18 mouse cellular contexts compared by ENCODE assay signal in the genomic region with DNA sequence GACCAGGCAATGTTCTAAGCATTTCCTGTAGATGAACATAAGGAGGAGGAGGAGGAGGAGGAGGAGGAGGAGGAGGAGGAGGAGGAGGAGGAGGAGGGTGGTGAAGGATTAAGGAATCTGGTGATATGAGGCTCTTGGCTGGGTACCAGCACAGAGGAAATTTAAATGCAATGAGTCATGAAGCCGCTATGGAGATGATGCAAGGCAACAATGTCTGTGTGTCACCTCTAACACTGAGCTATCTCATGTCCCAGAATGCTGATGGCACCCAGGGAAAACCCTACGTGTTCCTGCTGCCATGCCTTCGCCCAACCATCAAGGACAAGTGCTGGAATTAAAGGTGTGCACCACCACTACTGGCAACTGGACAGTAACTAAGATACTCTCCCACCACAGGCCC. TPM values are rescaled to one million over a fixed set of nuclear protein-coding genes. Genes with fewer than 3 reads are reported as not detected.
A peak's percentile ranks its signal among the peaks of the same experiment; 100 is the strongest.
DNase-seq lines count a peak whose midpoint lies in the region; ATAC-seq lines count a peak whose summit lies in the region.
"Had no signal": no experiment of that assay in that cellular context is flagged by ENCODE, and none has a peak within 500 bp of the region (broad histone marks: within the 10 kb centered on the region; RNA-seq: fewer than 3 reads in every experiment).

No protein-coding gene starts in this region.

- DNase-seq in adrenal gland, adult (ENCODE audit: inconsistent age in 2 of 2, low spot score in 1 of 2), result peak; percentile 46 to 73
- DNase-seq in adrenal gland, postnatal 10 days, result no peak
- peak; percentile 62 for DNase-seq in layer of hippocampus, adult 9-11 months
- DNase-seq in layer of hippocampus, postnatal 14 days (ENCODE audit: low spot score in 2 of 2), result no peak
- DNase-seq in right cerebral cortex, postnatal 25 days, result peak; percentile 34
- no peak for DNase-seq in right cerebral cortex, postnatal 14 days
- DNase-seq in telencephalon, adult 2 months (ENCODE audit: low read depth, low spot score), result peak; percentile 66
- DNase-seq: forebrain, postnatal 0 days; gastrocnemius, postnatal 36 days; kidney, adult 2 months; liver, postnatal 0 days had no signal

- H3K9ac ChIP-seq in forebrain, embryonic 15.5 days (replicated peaks), result no peak overlapping the region
- H3K9ac ChIP-seq: forebrain, postnatal 0 days; hindbrain, embryonic 15.5 days; limb, embryonic 13.5 days; liver, postnatal 0 days; midbrain, embryonic 12.5 days; neural tube, embryonic 12.5 days had no signal

- ATAC-seq in forebrain, embryonic 15.5 days (replicated peaks), result no peak
- ATAC-seq: activated CD4-positive, CD25-positive, alpha-beta regulatory T cell, adult 4 months; forebrain, postnatal 0 days; liver, postnatal 0 days had no signal

- 0 out of 2 replicates have a peak, but pooled peaks cover 13% of the 10 kb centered on the region for H3K4me1 ChIP-seq in forebrain, embryonic 15.5 days
- H3K4me1 ChIP-seq: neural tube, embryonic 12.5 days had no signal

- H3K27me3 ChIP-seq in forebrain, embryonic 15.5 days, result no peaks in the 10 kb centered on the region
- H3K27me3 ChIP-seq: hindbrain, embryonic 15.5 days; limb, embryonic 13.5 days; midbrain, embryonic 12.5 days; neural tube, embryonic 12.5 days had no signal

- 90% methylated on average over 3 of the region's 3 CpGs for WGBS in forebrain, embryonic 15.5 days

- no peak overlapping the region for H3K27ac ChIP-seq in forebrain, embryonic 15.5 days (replicated peaks)
- H3K27ac ChIP-seq: midbrain, embryonic 12.5 days; neural tube, embryonic 12.5 days had no signal

- H3K36me3 ChIP-seq in forebrain, embryonic 15.5 days, result no peaks in the 10 kb centered on the region
- H3K36me3 ChIP-seq: hindbrain, embryonic 15.5 days; limb, embryonic 13.5 days; midbrain, embryonic 12.5 days; neural tube, embryonic 12.5 days had no signal

- no peak overlapping the region for H3K4me2 ChIP-seq in forebrain, embryonic 15.5 days (replicated peaks)
- H3K4me2 ChIP-seq: hindbrain, embryonic 15.5 days; limb, embryonic 13.5 days; midbrain, embryonic 12.5 days; neural tube, embryonic 12.5 days had no signal

- H3K9me3 ChIP-seq in forebrain, embryonic 15.5 days, result no peaks in the 10 kb centered on the region
- H3K9me3 ChIP-seq: hindbrain, embryonic 15.5 days; limb, embryonic 13.5 days; midbrain, embryonic 12.5 days; neural tube, embryonic 12.5 days had no signal

- H3K4me3 ChIP-seq in forebrain, embryonic 15.5 days, result no peak overlapping the region
- H3K4me3 ChIP-seq: hindbrain, embryonic 15.5 days; limb, embryonic 13.5 days; midbrain, embryonic 12.5 days; neural tube, embryonic 12.5 days had no signal

RNA-seq across cellular contexts. Expression of a gene that starts 18.5 kb away (rescaled TPM):
- total RNA-seq in adrenal gland, postnatal 10 days (2021), result 100 to 1,000 TPM in 1 of 2 experiments, 10 to 100 TPM in 1; 34.3 to 233 TPM
- total RNA-seq in layer of hippocampus, postnatal 14 days (2021), result under 1 TPM in 1 of 2 experiments, not detected in 1; 0.90 TPM
- 0.31 TPM in 1 of 2 replicates, not detected in the other for polyA plus RNA-seq in forebrain, embryonic 15.5 days (2015; fragmentation: Nextera tagmentation; extraction: Ambion mirVana)
- total RNA-seq: ES-E14 had no signal
- polyA plus RNA-seq: activated CD4-positive, CD25-positive, alpha-beta regulatory T cell, adult 4 months; midbrain, embryonic 12.5 days had no signal

RNA-seq across cellular contexts. Expression of a gene that starts 24.5 kb away (rescaled TPM):
- 10 to 100 TPM; 14.9 to 18.5 TPM for total RNA-seq in adrenal gland, postnatal 10 days (2021)
- total RNA-seq in layer of hippocampus, postnatal 14 days (2021), result under 1 TPM in 1 of 2 experiments, not detected in 1; 0.25 TPM
- not detected in 2 replicates for polyA plus RNA-seq in forebrain, embryonic 15.5 days (2015; fragmentation: Nextera tagmentation; extraction: Ambion mirVana)
- polyA plus RNA-seq: activated CD4-positive, CD25-positive, alpha-beta regulatory T cell, adult 4 months; forebrain, postnatal 0 days; hindbrain, embryonic 15.5 days; limb, embryonic 13.5 days; liver, postnatal 0 days; midbrain, embryonic 12.5 days; neural tube, embryonic 12.5 days had no signal

Comparison
In these comparisons a context has a peak if more than half of its experiments do, and no peak if none do; other contexts are left out.
1. DNase-seq: peak in adrenal gland, adult (2 of 2), layer of hippocampus, adult 9-11 months (single experiment), right cerebral cortex, postnatal 25 days (single experiment) and telencephalon, adult 2 months (single experiment); none in adrenal gland, postnatal 10 days (single experiment), layer of hippocampus, postnatal 14 days (0 of 2) and right cerebral cortex, postnatal 14 days (single experiment).
2. RNA of a gene that starts 18.5 kb away (total RNA-seq): 34.3 to 233 TPM in adrenal gland, postnatal 10 days; 0.90 TPM in layer of hippocampus, postnatal 14 days; every median in the first group is over 10 times any median in the second.
3. RNA of a gene that starts 24.5 kb away (total RNA-seq): 14.9 to 18.5 TPM in adrenal gland, postnatal 10 days; 0.25 TPM in layer of hippocampus, postnatal 14 days; every median in the first group is over 10 times any median in the second.